Mouse (Mus musculus): ENCODE results near the gene Nlrc4. TPM values are rescaled to one million over a fixed set of nuclear protein-coding genes. Genes with fewer than 3 reads are reported as not detected.

The Nlrc4 gene
- total and polyA plus RNA-seq, 2 experiments from 2014 or later, result 0.22 TPM; not detected in 1

DNA sequence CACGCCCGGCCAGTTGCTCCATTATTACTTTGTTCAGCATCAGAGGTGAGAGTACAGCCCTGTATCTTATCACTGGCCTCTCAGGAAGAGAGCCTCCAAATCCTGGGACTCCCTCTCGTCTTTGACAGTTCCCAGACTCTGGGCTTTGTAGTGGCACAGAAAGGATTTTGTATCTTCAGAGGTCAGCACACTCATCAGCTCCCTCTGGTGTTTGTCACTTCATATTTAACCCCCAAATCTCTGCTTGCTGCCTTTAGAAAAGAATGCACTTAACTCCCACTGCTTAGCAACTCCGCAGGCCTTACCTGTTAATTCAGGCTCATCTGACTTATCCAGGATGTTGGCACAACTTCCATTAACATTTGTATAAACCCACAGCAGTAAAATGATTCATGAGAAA is 49.2 kb downstream of the Nlrc4 start:
- Histone ChIP-seq H3K4me3 (ENCODE audit: low read depth, low read length) (no peak overlapping the region), H3K27me3 (ENCODE audit: control insufficient read depth, insufficient read depth, low read length) (no peaks in the 10 kb centered on the region), H3K9me3 (replicated peaks; ENCODE audit: control insufficient read depth, low read length) (no peaks in the 10 kb centered on the region), H3K4me2 (ENCODE audit: low read depth, low read length) (no peak overlapping the region), H3K36me3 (replicated peaks; ENCODE audit: control insufficient read depth, insufficient read depth, low read length) (peaks cover 72% of the 10 kb centered on the region), H3K4me1 (ENCODE audit: control insufficient read depth, insufficient read depth) (no peaks in the 10 kb centered on the region), H3K27ac (ENCODE audit: low read depth) (no peak overlapping the region), H3K9ac (replicated peaks; ENCODE audit: low read depth, low read length) (no peak overlapping the region)
- 26% methylated on average over 4 of the region's 4 CpGs for WGBS
- no peak for TF ChIP-seq EP300 (IDR thresholded peaks at IDR 0.05; ENCODE audit: low read depth)
- peak; percentile 48 for TF ChIP-seq CTCF (IDR thresholded peaks at IDR 0.05; ENCODE audit: low read depth)
- DNase-seq (ENCODE audit: low spot score) (peak; percentile 28), ATAC-seq (ENCODE audit: insufficient read depth, low read depth) (peak; percentile 41; the same call in 1 of the 2 replicates)

DNA sequence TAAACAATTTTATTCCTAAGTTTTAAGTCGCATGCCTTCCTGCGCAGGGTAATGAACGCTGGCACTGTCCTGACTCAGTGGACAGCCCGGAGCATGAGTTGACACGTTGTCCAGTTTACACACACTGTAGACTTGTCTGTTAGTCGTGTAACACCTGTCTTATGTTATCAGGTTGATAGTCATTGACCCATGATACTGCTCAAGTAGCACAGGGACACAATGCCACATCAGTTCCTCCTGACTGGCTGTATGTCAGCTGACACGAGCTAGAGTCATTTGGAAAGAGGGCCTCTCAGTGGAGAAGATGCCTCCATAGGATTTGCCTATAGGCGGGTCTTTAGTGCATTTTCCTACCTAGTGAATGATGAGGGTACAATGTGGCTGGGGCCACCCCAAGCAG is 52.5 kb downstream of the Nlrc4 start:
- Histone ChIP-seq H3K27ac (ENCODE audit: low read depth) (no peak overlapping the region), H3K4me2 (ENCODE audit: low read depth, low read length) (no peak overlapping the region), H3K4me1 (ENCODE audit: control insufficient read depth, insufficient read depth) (no peaks in the 10 kb centered on the region), H3K9me3 (replicated peaks; ENCODE audit: control insufficient read depth, low read length) (no peaks in the 10 kb centered on the region), H3K9ac (replicated peaks; ENCODE audit: low read depth, low read length) (no peak overlapping the region), H3K4me3 (ENCODE audit: low read depth, low read length) (no peak overlapping the region), H3K36me3 (replicated peaks; ENCODE audit: control insufficient read depth, insufficient read depth, low read length) (peaks cover 70% of the 10 kb centered on the region), H3K27me3 (ENCODE audit: control insufficient read depth, insufficient read depth, low read length) (no peaks in the 10 kb centered on the region)
- DNase-seq (ENCODE audit: low spot score) (no peak), ATAC-seq (ENCODE audit: insufficient read depth, low read depth) (no peak)
- 78% methylated on average over 8 of the region's 8 CpGs for WGBS
- TF ChIP-seq EP300 (IDR thresholded peaks at IDR 0.05; ENCODE audit: low read depth), result no peak
- TF ChIP-seq CTCF (IDR thresholded peaks at IDR 0.05; ENCODE audit: low read depth), result no peak

GRCm38 (mm10) chr17:74402486-74403222 is 56.3 kb downstream of the Nlrc4 start:
- DNase-seq (ENCODE audit: low spot score) (no peak), ATAC-seq (ENCODE audit: insufficient read depth, low read depth) (no peak)
- Histone ChIP-seq H3K9ac (replicated peaks; ENCODE audit: low read depth, low read length) (no peak overlapping the region), H3K4me2 (ENCODE audit: low read depth, low read length) (no peak overlapping the region), H3K27ac (ENCODE audit: low read depth) (no peak overlapping the region), H3K4me1 (ENCODE audit: control insufficient read depth, insufficient read depth) (no peaks in the 10 kb centered on the region), H3K36me3 (replicated peaks; ENCODE audit: control insufficient read depth, insufficient read depth, low read length) (peaks cover 51% of the 10 kb centered on the region), H3K27me3 (ENCODE audit: control insufficient read depth, insufficient read depth, low read length) (no peaks in the 10 kb centered on the region), H3K9me3 (replicated peaks; ENCODE audit: control insufficient read depth, low read length) (no peaks in the 10 kb centered on the region), H3K4me3 (ENCODE audit: low read depth, low read length) (no peak overlapping the region)
- WGBS, result 89% methylated on average over 12 of the region's 12 CpGs
- TF ChIP-seq CTCF (IDR thresholded peaks at IDR 0.05; ENCODE audit: low read depth) (no peak), EP300 (IDR thresholded peaks at IDR 0.05; ENCODE audit: low read depth) (no peak)

DNA sequence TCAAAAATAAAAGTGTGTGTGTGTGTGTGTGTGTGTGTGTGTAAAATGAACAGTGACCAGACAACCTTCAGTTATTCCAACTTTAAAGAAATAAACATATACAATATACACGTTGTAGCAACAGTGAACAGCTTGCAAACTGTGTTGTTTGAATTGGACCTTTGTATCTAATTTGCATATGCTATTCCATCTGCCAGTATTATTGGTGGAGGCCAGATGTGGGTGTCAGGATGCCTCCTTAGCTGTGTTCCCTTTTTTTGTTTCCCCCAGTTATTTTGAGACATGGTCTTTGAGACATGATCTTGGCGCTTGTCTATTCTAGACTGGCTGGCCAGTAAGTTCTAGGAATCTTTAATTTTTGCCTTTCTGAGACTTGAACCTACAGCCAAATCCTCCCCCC is 61.8 kb downstream of the Nlrc4 start:
- peaks cover 5% of the 10 kb centered on the region for H3K36me3 ChIP-seq (replicated peaks; ENCODE audit: control insufficient read depth, insufficient read depth, low read length)
- peaks cover 6% of the 10 kb centered on the region; the same call in 1 of the 2 replicates for H3K4me1 ChIP-seq (ENCODE audit: control insufficient read depth, insufficient read depth)
- DNase-seq (ENCODE audit: low spot score) (no peak), ATAC-seq (ENCODE audit: insufficient read depth, low read depth) (no peak)
- no peaks in the 10 kb centered on the region for H3K27me3 ChIP-seq (ENCODE audit: control insufficient read depth, insufficient read depth, low read length)
- TF ChIP-seq EP300 (IDR thresholded peaks at IDR 0.05; ENCODE audit: low read depth) (no peak), CTCF (IDR thresholded peaks at IDR 0.05; ENCODE audit: low read depth) (no peak)
- H3K4me2 ChIP-seq (ENCODE audit: low read depth, low read length), result no peak overlapping the region
- H3K9me3 ChIP-seq (replicated peaks; ENCODE audit: control insufficient read depth, low read length), result no peaks in the 10 kb centered on the region
- H3K9ac ChIP-seq (replicated peaks; ENCODE audit: low read depth, low read length), result no peak overlapping the region
- no peak overlapping the region for H3K27ac ChIP-seq (ENCODE audit: low read depth)
- H3K4me3 ChIP-seq (ENCODE audit: low read depth, low read length), result no peak overlapping the region
- WGBS, result 71% methylated on average over 2 of the region's 2 CpGs

DNA sequence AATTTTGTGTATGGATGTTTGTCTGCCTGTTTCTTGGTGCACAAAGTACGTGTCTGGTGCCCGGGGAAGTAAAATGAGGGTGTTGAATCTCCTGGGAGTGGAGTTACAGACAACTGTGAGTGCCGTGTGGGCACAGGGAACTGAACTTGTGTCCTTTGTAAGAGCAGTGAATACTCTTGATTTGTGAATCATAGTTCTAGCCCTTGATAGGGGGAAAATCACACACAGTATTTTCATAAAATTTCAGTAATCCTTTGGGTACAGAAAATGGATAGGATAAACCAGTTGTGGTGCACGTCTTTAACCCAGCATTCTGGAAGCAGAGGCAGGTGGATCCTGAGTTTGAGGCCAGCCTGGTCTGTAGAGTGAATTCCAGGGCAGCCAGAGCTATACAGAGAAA is 62.2 kb downstream of the Nlrc4 start:
- H3K9me3 ChIP-seq (replicated peaks; ENCODE audit: control insufficient read depth, low read length), result no peaks in the 10 kb centered on the region
- 74% methylated on average over 4 of the region's 4 CpGs for WGBS
- 0 out of 2 replicates have a peak overlapping the region, but pooled peaks have one; percentile 89 for H3K9ac ChIP-seq (replicated peaks; ENCODE audit: low read depth, low read length)
- H3K27me3 ChIP-seq (ENCODE audit: control insufficient read depth, insufficient read depth, low read length), result no peaks in the 10 kb centered on the region
- H3K4me2 ChIP-seq (ENCODE audit: low read depth, low read length), result no peak overlapping the region
- DNase-seq (ENCODE audit: low spot score), result no peak
- no peak for TF ChIP-seq CTCF (IDR thresholded peaks at IDR 0.05; ENCODE audit: low read depth)
- no peak for TF ChIP-seq EP300 (IDR thresholded peaks at IDR 0.05; ENCODE audit: low read depth)
- H3K27ac ChIP-seq (ENCODE audit: low read depth), result no peak overlapping the region
- H3K36me3 ChIP-seq (replicated peaks; ENCODE audit: control insufficient read depth, insufficient read depth, low read length), result peaks cover under 1% of the 10 kb centered on the region; the same call in 1 of the 2 replicates
- H3K4me1 ChIP-seq (ENCODE audit: control insufficient read depth, insufficient read depth), result peaks cover 6% of the 10 kb centered on the region; the same call in 1 of the 2 replicates
- no peak overlapping the region for H3K4me3 ChIP-seq (ENCODE audit: low read depth, low read length)
- ATAC-seq (ENCODE audit: insufficient read depth, low read depth), result no peak

All from heart, postnatal 0 days (tissue).